Mouse (Mus musculus): ENCODE measurements around the gene 4930564D02Rik. TPM values are rescaled to one million over a fixed set of nuclear protein-coding genes. Genes with fewer than 3 reads are reported as not detected.

Gene 4930564D02Rik
- polyA plus RNA-seq, 1 experiment from 2014 or later: not detected

- H3K4me2 ChIP-seq (replicated peaks): no peak overlapping the region
- ATAC-seq: no peak
- WGBS: 91% methylated on average over 5 of the region's 5 CpGs
Observed at GRCm38 (mm10) chr3:105046870-105047269, 19.8 kb upstream of the 4930564D02Rik start.

DNA sequence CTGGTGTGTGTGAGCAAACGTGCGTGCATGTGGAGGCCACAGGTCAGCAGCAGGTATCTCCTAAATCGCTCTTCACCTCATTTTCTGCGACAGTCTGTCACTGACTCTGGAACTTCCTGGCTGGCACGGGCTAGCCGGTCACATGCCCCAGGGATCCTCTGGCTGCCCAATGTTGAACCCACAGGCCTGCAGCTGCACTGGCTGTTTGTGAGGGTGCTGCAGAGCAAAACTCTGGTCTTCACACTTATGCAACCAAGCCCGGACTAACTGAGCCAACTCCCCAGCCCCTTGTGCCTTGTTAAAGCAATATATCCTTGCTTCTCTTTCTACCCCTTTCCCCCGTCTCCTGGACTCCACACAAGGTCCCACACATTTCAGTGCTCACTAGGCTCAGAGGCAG is 19.0 kb upstream of the 4930564D02Rik start:
- 83% methylated on average over 8 of the region's 8 CpGs for WGBS

More at GRCm38 (mm10) chr3:105046870-105047269, 19.8 kb upstream of the 4930564D02Rik start:
- no peaks in the 10 kb centered on the region for H3K9me3 ChIP-seq
- no peak overlapping the region for H3K9ac ChIP-seq (replicated peaks)
- no peak overlapping the region for H3K27ac ChIP-seq
- peaks cover 80% of the 10 kb centered on the region for H3K4me1 ChIP-seq (replicated peaks)
- no peaks in the 10 kb centered on the region for H3K27me3 ChIP-seq
- H3K36me3 ChIP-seq: peaks cover 7% of the 10 kb centered on the region; the same call in 1 of the 2 replicates
- H3K4me3 ChIP-seq (replicated peaks): no peak overlapping the region

DNA sequence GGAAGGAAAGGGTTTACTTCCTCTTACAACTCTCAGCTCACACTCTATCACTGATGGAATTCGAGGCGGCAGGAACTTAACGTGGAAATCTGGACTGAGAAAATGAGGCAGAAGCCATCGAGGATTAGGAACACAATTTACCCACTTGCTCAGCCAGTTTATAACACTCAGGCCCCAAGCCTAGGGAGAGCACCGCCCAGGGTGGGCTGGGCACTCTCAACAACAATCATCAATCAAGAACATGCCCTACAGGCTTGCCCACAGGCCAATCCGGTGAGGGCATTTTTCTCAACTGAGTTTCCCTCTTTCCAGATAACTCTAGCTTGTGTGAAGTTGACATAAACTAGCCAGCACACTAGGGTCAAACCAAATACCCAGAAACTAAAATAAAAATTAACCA is 16.8 kb upstream of the 4930564D02Rik start:
- Histone ChIP-seq H3K36me3 (peaks cover 7% of the 10 kb centered on the region; the same call in 1 of the 2 replicates), H3K27me3 (no peaks in the 10 kb centered on the region), H3K9ac (replicated peaks) (no peak overlapping the region), H3K4me3 (replicated peaks) (peak overlapping the region; percentile 12; the same call in 1 of the 2 replicates), H3K9me3 (no peaks in the 10 kb centered on the region), H3K27ac (no peak overlapping the region), H3K4me2 (replicated peaks) (peak overlapping the region; percentile 30), H3K4me1 (replicated peaks) (peaks cover 68% of the 10 kb centered on the region)
- ATAC-seq: no peak
- WGBS: 89% methylated on average over 6 of the region's 6 CpGs

More for the DNA sequence above, 19.0 kb upstream of the 4930564D02Rik start:
- Histone ChIP-seq H3K9me3 (no peaks in the 10 kb centered on the region), H3K9ac (replicated peaks) (peak overlapping the region; percentile 6; the same call in 1 of the 2 replicates), H3K4me1 (replicated peaks) (peaks cover 76% of the 10 kb centered on the region), H3K27ac (no peak overlapping the region), H3K4me2 (replicated peaks) (no peak overlapping the region), H3K4me3 (replicated peaks) (no peak overlapping the region), H3K36me3 (peaks cover 7% of the 10 kb centered on the region; the same call in 1 of the 2 replicates), H3K27me3 (no peaks in the 10 kb centered on the region)
- no peak for ATAC-seq

- Histone ChIP-seq H3K4me3 (replicated peaks) (peak overlapping the region; percentile 93), H3K27me3 (no peaks in the 10 kb centered on the region), H3K9me3 (no peaks in the 10 kb centered on the region), H3K4me2 (replicated peaks) (peak overlapping the region; percentile 82), H3K36me3 (peaks cover 5% of the 10 kb centered on the region; the same call in 1 of the 2 replicates), H3K9ac (replicated peaks) (peak overlapping the region; percentile 93), H3K27ac (no peak overlapping the region), H3K4me1 (replicated peaks) (peaks cover 58% of the 10 kb centered on the region)
- ATAC-seq: no peak
- WGBS: 80% methylated on average over 2 of the region's 2 CpGs
Observed at GRCm38 (mm10) chr3:105051103-105051502, 15.5 kb upstream of the 4930564D02Rik start.

GRCm38 (mm10) chr3:105052171-105052936 is 14.3 kb upstream of the 4930564D02Rik start:
- H3K4me2 ChIP-seq (replicated peaks): peak overlapping the region; percentile 82
- H3K9ac ChIP-seq (replicated peaks): peak overlapping the region; percentile 93
- H3K4me3 ChIP-seq (replicated peaks): peak overlapping the region; percentile 93
- ATAC-seq: peak; percentile 0; the same call in 1 of the 2 replicates
- H3K27ac ChIP-seq: peak overlapping the region; percentile 92
- peaks cover 46% of the 10 kb centered on the region for H3K4me1 ChIP-seq (replicated peaks)
- H3K9me3 ChIP-seq: no peaks in the 10 kb centered on the region
- no peaks in the 10 kb centered on the region; the same call in 1 of the 2 replicates for H3K36me3 ChIP-seq
- 0% methylated on average over 37 of the region's 37 CpGs for WGBS
- H3K27me3 ChIP-seq: no peaks in the 10 kb centered on the region

GRCm38 (mm10) chr3:105052937-105053697 is 13.5 kb upstream of the 4930564D02Rik start, which contains the start of gene Cttnbp2nl:
TSS of gene Cttnbp2nl (minus strand) at chr3:105053146.
- peak; percentile 99 for ATAC-seq
- Histone ChIP-seq H3K9me3 (no peaks in the 10 kb centered on the region), H3K4me2 (replicated peaks) (peak within 1 kb of the TSS; percentile 82), H3K27ac (peak within 1 kb of the TSS; percentile 92), H3K9ac (replicated peaks) (peak within 1 kb of the TSS; percentile 93), H3K36me3 (no peaks in the 10 kb centered on the region; the same call in 1 of the 2 replicates), H3K4me3 (replicated peaks) (peak within 1 kb of the TSS; percentile 93), H3K4me1 (replicated peaks) (peaks cover 38% of the 10 kb centered on the region), H3K27me3 (no peaks in the 10 kb centered on the region)
- whole genome bisulfite sequencing: 2% methylated on average over 31 of the region's 31 CpGs

DNA sequence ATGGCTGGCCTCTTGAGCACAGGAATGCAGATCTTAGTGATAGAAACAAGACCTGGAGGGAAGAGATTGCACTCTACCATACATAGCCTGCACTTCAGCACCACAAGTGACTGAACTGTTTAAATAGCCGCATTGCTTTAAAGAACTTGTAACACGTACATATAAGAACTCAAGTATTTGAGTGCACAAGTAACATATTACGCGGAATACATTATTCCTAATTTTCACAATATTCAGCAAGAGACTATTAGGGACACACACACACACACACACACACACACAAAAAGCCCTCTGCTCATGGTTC is 13.0 kb upstream of the 4930564D02Rik start:
- H3K36me3 ChIP-seq: no peaks in the 10 kb centered on the region; the same call in 1 of the 2 replicates
- 72% methylated on average over 4 of the region's 4 CpGs for WGBS
- H3K27ac ChIP-seq: peak overlapping the region; percentile 74
- no peaks in the 10 kb centered on the region for H3K9me3 ChIP-seq
- peak overlapping the region; percentile 70 for H3K9ac ChIP-seq (replicated peaks)
- H3K4me2 ChIP-seq (replicated peaks): peak overlapping the region; percentile 78
- H3K4me3 ChIP-seq (replicated peaks): peak overlapping the region; percentile 93
- no peaks in the 10 kb centered on the region for H3K27me3 ChIP-seq
- peaks cover 36% of the 10 kb centered on the region for H3K4me1 ChIP-seq (replicated peaks)
- no peak for ATAC-seq

- H3K9me3 ChIP-seq: no peaks in the 10 kb centered on the region
- H3K27me3 ChIP-seq: peaks cover 7% of the 10 kb centered on the region; the same call in 1 of the 2 replicates
- peaks cover 27% of the 10 kb centered on the region for H3K4me1 ChIP-seq (replicated peaks)
- 51% methylated on average over 7 of the region's 7 CpGs for WGBS
- H3K27ac ChIP-seq: no peak overlapping the region
- no peak for ATAC-seq
- H3K4me3 ChIP-seq (replicated peaks): no peak overlapping the region
- H3K9ac ChIP-seq (replicated peaks): no peak overlapping the region
- H3K36me3 ChIP-seq: no peaks in the 10 kb centered on the region
- no peak overlapping the region for H3K4me2 ChIP-seq (replicated peaks)
Observed at GRCm38 (mm10) chr3:105054952-105055351, 11.7 kb upstream of the 4930564D02Rik start.

GRCm38 (mm10) chr3:105055666-105056065 is 11.0 kb upstream of the 4930564D02Rik start:
- no peak for ATAC-seq
- H3K27ac ChIP-seq: no peak overlapping the region
- no peaks in the 10 kb centered on the region for H3K36me3 ChIP-seq
- 81% methylated on average over 4 of the region's 4 CpGs for WGBS
- H3K4me2 ChIP-seq (replicated peaks): no peak overlapping the region
- no peak overlapping the region for H3K9ac ChIP-seq (replicated peaks)
- no peak overlapping the region for H3K4me3 ChIP-seq (replicated peaks)
- H3K9me3 ChIP-seq: no peaks in the 10 kb centered on the region
- peaks cover 14% of the 10 kb centered on the region; the same call in 1 of the 2 replicates for H3K27me3 ChIP-seq
- H3K4me1 ChIP-seq (replicated peaks): peaks cover 22% of the 10 kb centered on the region

DNA sequence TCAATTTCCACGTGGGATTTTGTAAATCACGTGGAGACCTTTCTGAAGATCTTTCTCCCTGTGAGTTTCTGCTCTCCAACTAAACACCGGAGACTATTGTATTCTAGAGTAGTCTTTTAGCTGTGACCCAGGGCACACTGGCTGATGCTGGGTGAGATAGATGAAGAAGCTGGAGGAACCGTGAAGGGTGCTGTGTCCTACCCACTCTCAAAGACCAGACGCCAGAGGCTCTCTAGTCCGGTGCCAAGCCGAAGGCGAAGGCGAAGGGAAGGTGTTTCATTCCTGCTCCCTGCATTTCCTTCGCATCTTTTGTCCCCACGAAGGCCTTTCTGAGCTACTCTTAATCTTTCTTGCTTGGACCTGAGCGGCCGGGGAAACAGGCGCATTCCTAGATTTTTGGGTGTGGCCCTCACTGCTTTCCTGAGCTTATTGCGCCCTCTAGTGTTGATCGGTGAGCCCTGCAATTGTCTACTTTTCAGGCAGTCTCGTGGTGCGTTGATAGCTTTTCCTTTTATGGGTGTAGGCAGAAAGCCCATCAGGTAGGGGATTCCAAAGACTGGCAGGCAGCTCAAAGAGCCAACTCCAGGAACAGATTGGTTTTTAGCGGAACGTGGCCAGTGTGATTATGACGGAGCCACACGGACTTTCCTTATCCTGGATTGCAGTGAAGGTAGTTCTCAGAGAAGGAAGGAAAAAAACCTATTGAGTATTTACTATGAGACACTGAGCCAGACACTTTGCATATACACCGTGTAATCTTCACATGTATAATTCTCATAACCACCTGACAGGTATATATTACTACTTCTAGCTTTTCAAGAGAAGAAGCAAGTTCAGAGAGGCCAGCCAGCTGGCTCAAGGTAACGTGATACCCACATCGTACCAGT is 7.8 kb upstream of the 4930564D02Rik start:
- ATAC-seq: peak; percentile 66
- WGBS: 18% methylated on average over 25 of the region's 25 CpGs
- H3K27ac ChIP-seq: no peak overlapping the region
- peak overlapping the region; percentile 31 for H3K4me3 ChIP-seq (replicated peaks)
- peak overlapping the region; percentile 34; the same call in 1 of the 2 replicates for H3K9ac ChIP-seq (replicated peaks)
- H3K4me1 ChIP-seq (replicated peaks): peaks cover 5% of the 10 kb centered on the region; the same call in 1 of the 2 replicates
- peaks cover 19% of the 10 kb centered on the region; the same call in 1 of the 2 replicates for H3K27me3 ChIP-seq
- H3K36me3 ChIP-seq: no peaks in the 10 kb centered on the region
- H3K9me3 ChIP-seq: no peaks in the 10 kb centered on the region
- H3K4me2 ChIP-seq (replicated peaks): peak overlapping the region; percentile 57

DNA sequence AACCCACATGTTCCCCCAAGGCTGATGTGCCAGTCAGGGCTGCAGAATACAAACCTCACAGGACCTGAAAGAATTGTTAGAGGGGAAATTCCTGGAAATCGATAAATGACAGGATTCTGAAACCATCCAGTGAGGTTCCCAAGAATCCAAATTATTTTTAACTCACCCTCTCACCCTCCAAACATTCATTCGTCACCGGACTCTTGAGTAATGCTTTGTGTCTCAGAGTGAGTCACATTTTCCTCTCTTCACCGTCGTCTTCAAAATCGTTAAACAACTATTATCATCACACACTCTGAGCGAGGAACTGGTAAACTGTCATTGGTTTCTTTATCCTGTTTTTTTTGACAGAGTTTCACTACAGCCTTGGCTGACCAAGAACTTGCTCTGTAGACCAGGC is 6.7 kb upstream of the 4930564D02Rik start:
- ATAC-seq: no peak
- no peak overlapping the region for H3K9ac ChIP-seq (replicated peaks)
- H3K9me3 ChIP-seq: no peaks in the 10 kb centered on the region
- peaks cover 19% of the 10 kb centered on the region; the same call in 1 of the 2 replicates for H3K27me3 ChIP-seq
- peaks cover 5% of the 10 kb centered on the region; the same call in 1 of the 2 replicates for H3K4me1 ChIP-seq (replicated peaks)
- no peak overlapping the region for H3K4me2 ChIP-seq (replicated peaks)
- WGBS: 86% methylated on average over 7 of the region's 7 CpGs
- no peak overlapping the region for H3K27ac ChIP-seq
- no peaks in the 10 kb centered on the region for H3K36me3 ChIP-seq
- no peak overlapping the region for H3K4me3 ChIP-seq (replicated peaks)

Measured in midbrain, embryonic 13.5 days (tissue).